Mouse (Mus musculus) liver, embryonic 15.5 days (tissue): ENCODE data around the gene Gm21818. TPM values are rescaled to one million over a fixed set of nuclear protein-coding genes. Genes with fewer than 3 reads are reported as not detected.

ENCODE experiments used
- polyA plus RNA-seq: library from polyadenylated mRNA; unstranded; fragments of >200 nt; fragmentation: Nextera tagmentation; extraction: Ambion mirVana; gene quantifications from 2 replicates; pipeline ENCODE4 v1.2.1, GENCODE M21; 2015

The Gm21818 gene
- polyA plus RNA-seq, 1 experiment from 2014 or later, result not detected

Other genes starting within 250 kb of the Gm21818 start
- not detected in 2 replicates for gene Gm21761, start 243.2 kb upstream of the Gm21818 start, polyA plus RNA-seq
- not detected in 2 replicates for gene B020031M17Rik, start 221.6 kb upstream of the Gm21818 start, polyA plus RNA-seq
- gene Gm36079, start 145.4 kb upstream of the Gm21818 start, polyA plus RNA-seq, result not detected in 2 replicates
- gene Gm21188, start 120.2 kb upstream of the Gm21818 start, polyA plus RNA-seq, result 0.35 and 0.43 TPM in 2 replicates
- not detected in 2 replicates for gene Gm20767, start 32.2 kb upstream of the Gm21818 start, polyA plus RNA-seq
- not detected in 2 replicates for gene Gm21762, start 43.5 kb downstream of the Gm21818 start, polyA plus RNA-seq
- gene Gm21731, start 66.7 kb downstream of the Gm21818 start, polyA plus RNA-seq, result not detected in 2 replicates
- not detected in 2 replicates for gene AF067061, start 90.7 kb downstream of the Gm21818 start, polyA plus RNA-seq
- gene BC147527, start 128.0 kb downstream of the Gm21818 start, polyA plus RNA-seq, result 0.44 and 1.1 TPM in 2 replicates
- gene Tcstv3, start 144.4 kb downstream of the Gm21818 start, polyA plus RNA-seq, result not detected in 2 replicates